Mouse (Mus musculus): ENCODE measurements around the gene Mapk12.

DNA sequence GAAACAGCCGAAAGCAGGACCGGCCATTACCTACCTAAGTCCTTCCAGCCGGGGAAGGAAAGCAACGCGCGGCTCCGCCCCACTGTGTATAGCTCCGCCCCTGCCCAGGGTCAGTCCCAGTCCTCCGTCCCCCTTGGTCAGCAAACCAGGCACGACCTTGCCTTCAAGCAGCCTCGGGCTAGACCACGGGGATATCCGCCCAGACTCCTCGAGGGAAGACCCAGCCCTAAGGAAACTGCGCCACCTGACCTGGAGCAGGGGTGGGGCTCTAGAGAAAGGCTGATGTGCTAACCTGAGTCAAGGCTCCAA is 33.4 kb upstream of the Mapk12 start:
- TF ChIP-seq HCFC1 (IDR thresholded peaks at IDR 0.05; ENCODE audit: borderline replicate concordance, insufficient read depth, low read length) = no peak
- no peak for TF ChIP-seq CHD2 (IDR thresholded peaks at IDR 0.05; ENCODE audit: low read depth, low read length)
- TF ChIP-seq ZNF384 (IDR thresholded peaks at IDR 0.05; ENCODE audit: low read depth, low read length) = no peak
